Mouse (Mus musculus): ENCODE measurements at regions not wholly inside any gene's neighbourhood (a gene's known extent, or its start where the extent isn't known, plus 50 kb on each side); places are given as distances from the start of the nearest gene placed in this dataset.

DNA sequence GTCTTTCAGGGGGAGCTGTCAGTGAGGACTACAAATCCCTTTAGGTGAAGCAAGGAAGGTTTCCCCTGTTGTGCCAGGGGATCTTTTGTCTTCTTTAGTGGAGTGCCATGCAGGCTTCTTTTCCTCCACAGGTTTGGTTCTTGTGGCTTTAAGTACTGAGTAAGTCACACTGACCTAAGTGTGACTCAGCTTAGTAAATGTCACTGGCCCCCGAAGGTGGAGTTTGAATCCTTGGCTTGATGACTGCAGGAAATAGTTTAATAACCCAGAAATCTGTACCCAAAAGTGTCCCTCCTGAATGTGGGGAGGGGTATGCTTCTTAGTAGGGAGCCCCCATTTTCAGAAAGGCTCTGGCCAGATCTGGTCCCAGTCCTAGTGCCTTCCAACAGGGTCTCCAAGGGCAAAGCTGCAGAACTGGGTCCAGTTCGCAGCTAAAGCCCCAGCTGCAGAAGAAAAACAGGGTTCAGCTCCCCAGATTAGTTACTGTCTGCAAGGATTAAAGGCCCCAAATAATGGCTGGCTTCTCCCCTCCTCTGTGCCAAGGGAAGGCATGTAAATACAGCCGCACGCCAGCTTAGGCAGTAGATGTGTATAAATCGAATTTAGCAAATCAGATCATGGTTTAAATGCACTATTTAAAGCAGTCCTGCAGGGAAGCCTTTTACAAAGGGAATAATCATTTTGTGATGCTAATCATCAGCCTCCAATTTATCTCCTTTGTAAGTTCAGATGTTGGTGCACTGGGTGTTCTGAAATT, 51.6 kb upstream of the Polg start:
- TF ChIP-seq TAL1 (IDR thresholded peaks at IDR 0.05; ENCODE audit: low read length) (no peak), GATA1 (IDR thresholded peaks at IDR 0.05; ENCODE audit: low read length) (no peak)
